Mouse (Mus musculus): ENCODE measurements around the gene Kctd11.

Gene Kctd11

DNA sequence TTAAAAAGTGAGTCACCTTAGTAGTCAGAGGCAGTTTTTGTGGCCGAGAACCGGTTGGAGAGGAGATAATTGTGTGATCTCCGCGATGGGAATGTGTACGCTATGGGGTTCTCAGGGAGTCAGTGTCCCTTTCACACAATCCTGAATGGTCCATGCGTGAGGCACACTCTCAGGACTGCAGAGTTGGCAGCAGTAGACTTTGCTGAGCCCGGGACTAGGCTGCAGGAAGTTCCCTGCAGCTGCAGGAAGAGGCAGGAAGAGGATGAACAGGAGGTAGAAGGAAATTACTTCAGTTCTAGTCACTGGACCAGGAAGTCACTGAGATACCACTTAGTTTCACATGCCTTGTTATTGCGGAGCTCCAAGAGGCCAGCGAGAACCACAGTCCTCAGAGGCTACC is 32.1 kb downstream of the Kctd11 start:
- in situ Hi-C loops (cut with MboI, MseI): no loop called here

DNA sequence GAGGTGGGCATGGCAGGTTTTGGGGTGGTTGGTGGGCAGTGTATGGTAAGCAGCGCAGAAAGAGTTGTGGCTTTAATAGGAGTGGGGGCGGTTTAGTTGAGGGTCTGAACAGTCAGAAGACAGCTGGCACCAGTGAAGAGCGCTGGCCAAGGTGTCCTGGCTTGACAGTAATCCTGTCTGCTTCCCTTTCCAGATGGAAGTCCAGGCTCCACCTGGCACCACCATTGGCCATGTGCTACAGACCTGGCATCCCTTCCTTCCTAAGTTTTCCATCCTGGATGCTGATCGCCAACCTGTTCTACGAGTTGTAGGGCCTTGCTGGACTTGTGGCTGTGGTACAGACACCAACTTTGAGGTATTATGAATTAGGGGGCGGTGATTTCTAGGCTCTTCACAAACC is 33.2 kb downstream of the Kctd11 start:
- in situ Hi-C loops (cut with MboI, MseI): no loop called here

DNA sequence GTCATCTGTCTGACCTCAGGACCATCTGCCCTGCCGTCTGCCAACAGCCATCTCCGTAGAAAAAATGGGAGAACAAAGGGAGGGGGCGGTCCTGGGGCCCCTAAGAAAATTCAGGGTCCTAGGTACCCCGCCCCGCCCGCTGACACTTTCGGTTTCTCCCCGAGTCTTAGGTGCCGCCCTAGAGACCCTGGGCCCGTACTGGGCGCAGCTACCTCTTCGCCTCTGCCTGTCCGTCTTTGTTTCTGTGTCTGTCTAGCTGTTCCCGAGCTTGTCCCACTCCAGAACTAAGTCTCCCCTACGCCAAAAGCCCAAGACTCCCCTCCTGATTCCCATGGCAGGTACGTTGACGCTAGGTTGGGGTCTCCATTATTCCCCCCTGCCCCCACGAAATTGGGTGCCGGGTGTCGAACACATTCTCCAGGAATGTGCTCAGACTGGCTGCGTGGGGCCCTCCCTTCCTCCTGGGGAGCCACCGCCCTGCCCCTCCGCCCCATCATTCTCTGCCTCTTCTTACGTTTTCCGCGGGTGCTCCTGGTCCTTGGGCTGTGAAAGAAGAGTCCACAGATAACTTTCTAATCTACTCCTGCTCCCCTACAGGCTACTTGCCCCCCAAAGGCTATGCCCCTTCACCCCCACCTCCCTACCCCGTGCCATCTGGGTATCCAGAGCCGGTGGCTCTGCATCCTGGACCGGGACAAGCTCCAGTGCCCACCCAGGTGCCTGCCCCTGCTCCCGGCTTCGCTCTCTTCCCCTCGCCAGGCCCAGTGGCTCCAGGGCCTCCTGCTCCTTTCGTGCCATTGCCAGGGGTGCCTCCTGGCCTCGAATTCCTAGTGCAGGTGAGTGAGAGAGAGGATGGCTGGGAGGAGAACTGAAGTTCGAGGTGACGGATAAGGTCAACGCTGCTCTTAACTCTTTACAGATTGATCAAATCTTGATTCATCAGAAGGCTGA is 34.2 kb downstream of the Kctd11 start:
- in situ Hi-C loops (cut with MboI, MseI): no loop called here

DNA sequence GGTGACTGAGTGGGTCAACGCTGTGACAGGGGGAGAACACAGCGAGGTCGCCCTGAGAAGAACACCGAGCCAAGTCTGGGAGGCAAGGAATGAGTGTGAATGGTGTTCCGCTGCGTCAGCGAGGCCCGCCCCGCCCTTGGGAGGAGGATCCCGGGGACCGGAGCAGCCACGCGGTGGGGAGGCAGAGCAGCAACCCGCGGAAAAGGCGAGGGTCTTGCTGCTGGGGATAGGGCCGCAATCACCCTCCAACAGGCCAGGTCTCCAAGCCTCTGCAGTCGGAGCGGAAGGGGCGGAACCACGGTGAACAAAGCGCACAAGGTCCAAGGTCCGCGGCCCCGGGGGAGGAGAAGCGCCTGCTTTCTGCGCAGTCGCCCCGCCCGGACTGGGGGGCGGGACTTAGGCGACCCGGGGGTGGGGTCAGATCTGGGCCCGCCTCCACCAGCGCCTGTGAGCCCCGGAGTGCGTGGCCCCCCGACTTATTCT is 35.0 kb downstream of the Kctd11 start, which contains the start of gene Plscr3:
Gene Plscr3, plus strand, starts transcription at position 179 of the 483 bp plus-strand sequence.
- in situ Hi-C loops (cut with MboI, MseI): no loop called here

DNA sequence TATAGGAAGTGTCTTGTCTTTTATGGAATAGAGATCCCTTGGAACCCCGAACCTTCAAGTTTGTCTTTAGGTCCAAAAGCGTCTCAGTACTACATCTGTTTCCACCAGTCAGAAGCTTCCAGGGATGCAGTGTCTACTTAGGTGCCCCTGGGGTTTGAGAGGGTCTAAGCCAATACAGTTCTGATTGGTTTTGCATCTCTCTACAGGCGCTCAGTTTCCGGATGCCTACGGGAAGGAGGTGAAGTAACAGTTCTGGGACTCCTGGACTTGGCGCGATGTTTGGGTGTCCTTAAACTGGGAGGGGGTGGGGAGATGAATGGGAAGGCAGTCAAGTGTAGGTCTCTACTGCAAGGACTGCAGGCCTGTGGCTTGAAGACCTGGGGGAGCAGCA is 42.5 kb downstream of the Kctd11 start:
- in situ Hi-C loops (cut with MboI, MseI): loop anchor here (5.0 kb wide), 1 partner anchor 41 kb away; the partner anchor contains the start of gene Chrnb1

DNA sequence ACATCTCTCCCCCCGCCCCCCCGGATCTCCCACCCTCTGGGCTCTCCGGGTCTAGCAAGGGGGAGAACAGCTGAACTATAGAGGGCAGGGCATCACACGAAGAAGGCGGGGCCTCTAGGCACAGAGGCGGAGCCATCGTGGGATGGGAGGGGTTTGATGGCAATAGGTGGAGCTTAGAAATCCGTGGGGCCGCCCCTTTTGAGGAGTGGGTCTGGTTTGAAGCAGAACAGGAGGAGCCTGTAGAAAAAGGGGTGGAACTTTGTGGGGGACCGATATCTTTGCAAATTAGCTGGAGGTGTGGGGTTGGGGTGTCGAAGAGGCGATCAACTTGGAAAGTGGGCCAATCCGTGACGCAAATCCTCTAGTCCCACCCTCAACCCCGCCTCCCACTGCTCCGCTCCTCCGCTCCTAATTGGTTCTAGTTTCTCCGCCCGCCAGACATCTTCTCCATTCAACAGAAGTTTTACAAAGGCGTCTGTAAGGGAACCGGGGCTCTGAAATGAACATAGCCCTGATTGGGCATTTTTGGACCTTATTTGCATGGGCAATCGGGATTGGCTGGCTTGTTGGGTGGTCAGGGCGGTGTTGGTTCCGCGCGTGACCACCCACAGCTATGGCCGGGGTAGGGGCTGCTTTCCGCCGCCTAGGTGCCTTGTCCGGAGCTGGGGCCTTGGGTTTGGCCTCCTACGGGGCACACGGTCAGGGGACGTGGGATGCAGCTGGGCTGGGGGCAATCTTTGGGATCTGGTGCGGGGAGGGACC is 43.1 kb downstream of the Kctd11 start, which contains the start of gene Tmem256:
Gene Tmem256, plus strand, starts transcription at position 563 of the 762 bp plus-strand sequence.
- in situ Hi-C loops (cut with MboI, MseI): loop anchor here (5.0 kb wide), 1 partner anchor 41 kb away; the partner anchor contains the start of gene Chrnb1

DNA sequence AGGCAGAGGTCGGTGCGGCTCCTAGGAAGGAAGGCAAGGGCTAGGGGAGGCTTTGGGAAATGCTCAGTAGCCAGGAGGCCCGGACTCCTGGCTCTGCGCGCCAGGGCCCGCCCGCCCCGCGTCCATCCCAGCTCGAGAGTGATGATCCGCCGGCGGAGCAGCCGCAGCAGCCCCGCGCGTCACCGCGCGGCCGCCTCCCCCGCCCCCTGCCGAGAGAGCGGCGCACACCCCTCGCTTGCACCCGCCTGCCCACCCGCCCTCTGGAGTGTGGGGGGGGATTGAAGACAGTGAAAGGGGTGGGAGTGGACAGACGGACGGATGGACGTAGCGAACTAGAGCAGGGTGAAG is 43.6 kb downstream of the Kctd11 start, which contains the start of gene Nlgn2:
Gene Nlgn2, minus strand, starts transcription at position 181 of the 348 bp plus-strand sequence.
- in situ Hi-C loops (cut with MboI, MseI): loop anchor here (5.0 kb wide), 1 partner anchor 40 kb away; the partner anchor contains the start of gene Chrnb1

DNA sequence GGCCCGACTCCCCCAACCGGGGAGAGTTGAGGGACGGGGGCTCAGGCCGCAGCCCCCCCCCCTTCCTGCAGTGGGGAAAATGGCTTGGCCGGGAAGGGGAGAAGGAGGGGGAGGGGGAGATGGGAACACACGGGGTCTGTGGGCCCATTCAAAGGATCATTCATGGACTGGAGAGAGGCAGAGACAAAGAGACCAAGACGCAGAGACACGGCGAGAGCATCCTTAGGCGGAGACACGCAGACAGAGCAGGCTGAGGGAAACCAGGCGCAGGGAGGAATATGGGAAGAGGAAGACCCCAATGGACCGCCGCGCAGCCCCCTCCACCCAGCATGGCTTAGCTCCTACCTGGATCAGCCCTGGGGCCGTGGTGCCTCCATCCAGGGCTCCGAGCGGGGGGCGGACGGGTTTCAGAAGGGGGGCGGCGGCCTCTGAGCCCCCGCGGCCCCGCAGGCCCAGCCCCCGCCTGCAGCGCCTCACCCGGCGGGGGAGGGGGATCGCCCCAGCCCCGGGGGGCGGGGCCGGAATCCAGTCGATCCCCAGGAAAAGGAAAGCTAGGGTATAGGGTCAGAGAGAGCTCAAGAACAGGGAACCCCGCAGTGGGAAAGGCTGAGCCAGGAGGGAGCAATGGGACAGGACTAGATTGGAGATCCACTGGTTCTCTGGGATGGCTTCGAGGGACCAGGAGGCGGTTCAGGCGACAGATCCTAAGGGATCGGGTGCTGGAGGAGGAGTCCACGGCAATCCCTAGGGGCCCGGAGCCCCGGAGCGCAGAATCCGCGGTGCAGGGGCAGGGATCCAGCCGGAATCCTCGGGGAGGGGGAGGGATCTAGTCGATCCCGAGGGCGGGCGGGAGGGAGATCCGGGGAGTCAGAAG is 44.3 kb downstream of the Kctd11 start:
- in situ Hi-C loops (cut with MboI, MseI): loop anchor here (5.0 kb wide), 1 partner anchor 40 kb away; the partner anchor contains the start of gene Chrnb1

DNA sequence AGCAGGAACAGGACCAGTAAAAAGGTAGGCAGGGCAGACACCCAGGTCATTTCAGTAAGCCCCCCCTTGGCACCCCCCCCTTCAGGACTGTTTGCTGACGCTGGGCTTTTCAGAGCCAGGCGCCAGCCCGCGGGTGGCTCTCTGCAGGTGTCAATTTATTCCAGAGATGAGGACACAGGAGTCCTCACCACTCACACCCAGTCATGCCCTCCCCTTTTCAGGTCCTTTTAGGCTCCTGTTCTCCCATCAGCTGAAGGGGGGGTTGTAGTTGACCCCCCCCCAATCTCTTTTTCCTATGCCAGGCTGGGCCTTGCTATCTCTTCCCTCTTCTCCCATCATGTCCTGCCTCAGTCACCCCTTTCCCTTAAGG is 45.3 kb downstream of the Kctd11 start:
- in situ Hi-C loops (cut with MboI, MseI): loop anchor here (5.0 kb wide), 1 partner anchor 39 kb away; the partner anchor contains the start of gene Chrnb1

DNA sequence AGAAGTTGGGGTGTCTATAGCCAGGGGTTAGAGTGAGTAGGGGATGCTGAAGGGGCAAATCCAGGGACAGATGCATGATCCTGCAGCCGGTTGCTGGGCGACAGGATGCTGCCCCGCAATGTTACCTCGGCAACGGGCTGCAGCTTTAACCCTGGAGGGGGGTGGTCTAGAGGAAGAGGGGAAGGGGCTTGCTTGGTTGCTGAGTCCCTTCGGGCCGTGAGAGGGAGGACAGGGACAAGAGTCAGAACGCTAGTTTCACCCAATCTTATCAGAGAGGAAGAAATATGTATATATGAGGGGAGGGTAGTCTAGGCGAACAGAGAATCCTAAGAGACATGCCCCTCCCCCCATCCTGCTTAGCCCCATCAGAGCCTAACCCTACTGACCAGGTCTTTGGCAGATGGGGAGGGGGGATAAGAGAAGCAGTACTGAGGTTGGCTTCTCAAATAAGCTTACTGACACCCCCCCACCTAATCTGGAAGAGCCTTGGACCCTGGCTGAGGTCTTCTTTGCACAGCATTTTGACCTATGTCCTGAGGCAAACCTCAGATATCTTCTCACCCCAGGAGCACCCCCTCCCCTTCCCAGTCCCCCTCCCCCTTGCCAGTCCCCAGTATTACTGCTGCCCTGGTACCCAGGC is 45.8 kb downstream of the Kctd11 start:
- in situ Hi-C loops (cut with MboI, MseI): loop anchor here (5.0 kb wide), 1 partner anchor 38 kb away; the partner anchor contains the start of gene Chrnb1

DNA sequence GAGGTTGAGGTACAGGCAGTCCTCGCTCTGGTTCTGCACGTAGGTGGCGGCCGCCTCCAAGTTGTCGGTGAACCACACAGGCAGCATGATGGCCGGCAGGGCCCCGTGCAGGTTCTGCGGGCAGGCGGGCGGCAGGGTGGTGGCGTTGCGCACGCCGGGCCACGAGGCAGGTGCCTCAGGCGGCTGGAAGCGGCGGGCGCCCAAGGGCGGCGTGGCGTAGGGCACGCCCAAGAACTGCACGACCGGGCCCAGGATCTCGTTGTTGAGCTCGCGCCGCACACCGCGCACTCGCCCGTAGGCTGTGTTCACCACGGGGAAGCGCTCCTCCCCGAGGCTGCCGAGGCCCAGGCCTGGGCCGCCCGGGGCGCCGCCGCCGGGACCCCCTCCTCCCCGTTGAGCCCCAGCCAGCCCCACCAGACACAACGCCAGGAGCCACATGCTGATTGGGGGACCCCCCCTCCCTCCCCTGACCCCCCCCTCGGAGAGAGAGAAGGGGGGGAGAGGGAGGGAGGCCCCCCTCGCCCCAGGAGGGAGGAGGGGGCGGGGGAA is 47.1 kb downstream of the Kctd11 start:
- in situ Hi-C loops (cut with MboI, MseI): no loop called here

DNA sequence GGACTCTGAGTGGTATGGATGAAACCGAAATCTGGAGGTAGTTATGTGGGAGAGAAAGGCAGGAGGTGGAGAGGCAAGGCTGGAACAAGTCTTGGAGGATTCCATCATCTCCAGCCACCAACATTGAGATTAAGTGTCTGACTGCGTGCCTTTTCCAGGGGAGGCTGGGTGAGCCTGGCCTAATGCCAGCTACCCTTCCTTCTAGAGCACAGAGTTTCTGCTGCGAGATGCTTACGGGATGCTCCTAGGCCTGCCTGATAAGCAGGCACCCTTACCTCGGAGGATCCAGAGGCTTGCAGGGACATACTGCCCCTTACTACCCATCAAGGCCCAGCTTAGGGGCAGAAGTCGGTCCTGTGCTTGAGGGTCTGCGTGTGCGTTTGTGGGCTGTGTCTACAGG is 47.7 kb downstream of the Kctd11 start:
- in situ Hi-C loops (cut with MboI, MseI): no loop called here

DNA sequence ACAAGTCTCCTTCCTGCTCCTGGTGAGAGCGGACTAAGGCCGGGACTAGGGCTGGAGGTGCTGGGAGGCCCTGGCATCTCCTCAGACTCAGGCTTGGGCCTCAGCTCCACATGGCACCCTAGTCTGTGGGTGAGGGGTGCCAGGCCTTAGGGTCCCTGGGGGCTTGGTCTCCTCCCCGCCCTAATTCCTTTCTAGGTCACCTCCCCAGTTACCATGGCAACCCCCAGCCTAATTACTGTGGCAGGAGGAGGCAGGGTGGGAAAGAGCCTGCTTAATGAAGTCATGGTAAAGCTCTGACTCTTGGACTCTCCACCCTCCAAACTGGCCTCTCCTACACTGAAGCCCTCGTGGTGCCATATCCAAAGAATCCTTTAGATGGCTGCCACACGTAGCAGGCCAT is 52.4 kb downstream of the Kctd11 start:
- in situ Hi-C loops (cut with MboI, MseI): no loop called here

All from T-helper 2 cell (primary cell).